Mouse (Mus musculus) liver, embryonic 14 days (tissue): Measurements from ENCODE around the gene Scn9a. TPM values are rescaled to one million over a fixed set of nuclear protein-coding genes. Genes with fewer than 3 reads are reported as not detected.

Experiments used
- polyA plus RNA-seq: library from polyadenylated mRNA; depleted of rRNA; stranded (reverse); fragments of >200 nt; gene quantifications from 2 replicates; pipeline ENCODE4 v1.2.3, GENCODE M21; 2012; rRNA removed

Scn9a gene
- polyA plus RNA-seq, result under 0.01 TPM in 1 of 2 replicates, not detected in the other

DNA sequence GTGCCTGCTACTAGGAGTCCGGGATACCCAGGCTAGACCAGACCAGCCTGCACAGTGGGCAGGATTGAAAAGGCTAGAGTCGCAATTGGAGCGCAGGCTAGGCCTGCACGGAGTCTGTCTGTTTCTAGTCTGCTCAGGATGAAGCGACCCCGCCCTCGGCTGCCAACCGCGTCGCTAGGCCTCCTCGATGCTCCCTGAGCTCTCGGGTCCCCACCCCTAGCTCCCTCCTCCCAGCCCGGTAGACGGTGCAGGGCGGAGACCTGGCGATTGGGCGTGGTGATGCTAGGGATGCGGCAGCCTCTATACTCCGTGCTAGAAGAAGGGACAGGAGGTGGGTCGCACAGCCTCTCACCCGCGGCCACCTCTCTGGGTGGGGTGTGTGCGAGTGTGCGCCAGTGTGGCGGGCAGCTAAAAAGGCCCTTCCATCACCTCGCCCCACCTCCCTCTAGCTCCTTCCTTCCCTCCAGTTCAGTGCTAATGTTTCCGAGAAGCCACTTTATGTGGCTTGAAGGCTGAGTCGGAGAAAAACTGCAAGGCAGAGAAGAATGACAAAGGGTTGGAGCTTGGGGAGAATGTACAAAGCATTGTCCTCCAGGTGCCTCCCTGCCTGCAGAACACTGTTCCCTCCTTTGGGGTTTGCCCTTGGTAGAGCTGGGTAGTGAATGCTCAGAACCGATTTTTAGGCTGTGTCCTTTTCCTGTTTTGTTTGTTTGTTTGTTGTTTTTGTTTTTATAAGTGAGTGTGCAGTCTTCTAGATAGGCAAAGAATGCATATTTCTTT lies at the start of gene Scn9a:
TSS of gene Scn9a (minus strand) at position 383 of the 780 bp plus-strand sequence.

DNA sequence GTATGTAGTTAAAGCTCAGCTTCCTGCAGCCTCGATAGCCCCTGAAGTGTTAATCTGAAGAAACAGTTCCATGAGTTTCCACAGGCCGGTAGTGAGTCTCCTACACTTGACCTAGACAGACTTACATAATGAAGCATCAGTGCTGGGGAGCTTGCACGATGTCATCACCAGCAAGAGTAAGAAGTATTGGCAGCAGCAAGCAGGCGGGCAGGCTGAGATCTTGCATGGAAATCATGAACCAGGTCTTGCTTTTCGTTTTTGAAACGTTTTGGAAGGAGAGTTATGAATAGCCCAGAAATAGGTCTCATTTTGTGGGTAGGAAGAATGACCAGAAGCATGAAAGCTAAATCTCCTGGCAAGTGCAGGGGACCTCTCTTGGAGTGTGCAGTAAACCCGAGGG lies 194.1 kb downstream of the Scn9a start, which contains the start of gene Scn1a:
TSS of gene Scn1a (minus strand) at position 130 of the 400 bp plus-strand sequence.

Other genes starting within 250 kb of the Scn9a start
- gene Scn1a, start 194.1 kb downstream of the Scn9a start, polyA plus RNA-seq, result under 0.01 TPM in 1 of 2 replicates, not detected in the other
- gene Scn7a, start 150.0 kb upstream of the Scn9a start, polyA plus RNA-seq, result 0.01 and 0.02 TPM in 2 replicates